Mouse (Mus musculus): ENCODE results near the gene Sdf2l1. TPM values are rescaled to one million over a fixed set of nuclear protein-coding genes. Genes with fewer than 3 reads are reported as not detected.
A peak's percentile ranks its signal among the peaks of the same experiment; 100 is the strongest.

The Sdf2l1 gene
- total RNA-seq (2012; rRNA removed), result 246 and 263 TPM in 2 replicates
- polyA plus RNA-seq (2012; ENCODE audit: insufficient read depth in 1 of 2, insufficient read length in 2 of 2, low read depth in 1 of 2, low replicate concordance in 2 of 2, missing spikeins in 1 of 2), result 100 to 1,000 TPM in 1 of 2 experiments, not detected in 1; 249 TPM

- DNase-seq (ENCODE audit: low read depth, low spot score), result peak; percentile 99
- peaks cover 0 to 15% of the 10 kb centered on the region in 2 experiments; a peak in 2 of 4 replicates for H3K4me1 ChIP-seq (ENCODE audit: control insufficient read depth in 1 of 2, insufficient read depth in 2 of 2, low read length in 2 of 2)
- peak within 1 kb of the TSS; percentile 84 for H3K9ac ChIP-seq (ENCODE audit: control insufficient read depth, low read depth, low read length, poor library complexity, severe bottlenecking)
- H3K36me3 ChIP-seq (ENCODE audit: control insufficient read depth in 1 of 2, insufficient read depth in 2 of 2, low read length in 2 of 2), result peaks cover 0 to 2% of the 10 kb centered on the region in 2 experiments; a peak in 2 of 4 replicates
- H3K27me3 ChIP-seq (ENCODE audit: control insufficient read depth in 1 of 2, insufficient read depth in 2 of 2, low read length in 2 of 2), result no peaks in the 10 kb centered on the region
- H3K79me2 ChIP-seq (ENCODE audit: control insufficient read depth, insufficient read depth, low read length, poor library complexity), result peaks cover 16% of the 10 kb centered on the region
- H3K9me3 ChIP-seq (replicated peaks; ENCODE audit: insufficient read depth, low read length), result no peaks in the 10 kb centered on the region
- H3K4me3 ChIP-seq (ENCODE audit: control insufficient read depth in 1 of 2, insufficient read depth in 1 of 2, low read depth in 2 of 2, low read length in 2 of 2), result peak within 1 kb of the TSS; percentile 84 to 85
- peak within 1 kb of the TSS; percentile 75 for H3K27ac ChIP-seq (ENCODE audit: control insufficient read depth, low read depth, low read length)
- TF ChIP-seq ETS1 (IDR thresholded peaks at IDR 0.05; ENCODE audit: low read depth, low read length) (0 out of 2 replicates have a peak, but pooled peaks have one; percentile 43), GABPA (IDR thresholded peaks at IDR 0.05; ENCODE audit: low read depth, low read length) (no peak), EP300 (IDR thresholded peaks at IDR 0.05; ENCODE audit: low read depth in 1 of 2, low read length in 2 of 2) (peak in 1 of 2 experiments; percentile 35; a peak in 1 of 4 replicates), MAZ (IDR thresholded peaks at IDR 0.05; ENCODE audit: low read depth, low read length) (0 out of 2 replicates have a peak, but pooled peaks have one; percentile 53), KAT2A (conservative IDR thresholded peaks at IDR 0.05; ENCODE audit: low read depth, low read length) (no peak), POLR2AphosphoS2 (IDR thresholded peaks at IDR 0.05; ENCODE audit: low read length) (peak; percentile 89), JUND (IDR thresholded peaks at IDR 0.05; ENCODE audit: low read depth, low read length) (no peak), MYC (IDR thresholded peaks at IDR 0.05; ENCODE audit: low read depth, low read length) (peak; percentile 58), ZNF384 (IDR thresholded peaks at IDR 0.05; ENCODE audit: low read depth, low read length) (no peak), SMC3 (IDR thresholded peaks at IDR 0.05; ENCODE audit: low read depth, low read length) (peak; percentile 8; the same call in 1 of the 2 replicates), BHLHE40 (IDR thresholded peaks at IDR 0.05; ENCODE audit: borderline replicate concordance, low read depth, low read length) (peak; percentile 18; the same call in 1 of the 2 replicates), TCF12 (IDR thresholded peaks at IDR 0.05; ENCODE audit: low read depth, low read length) (peak; percentile 46), NELFE (IDR thresholded peaks at IDR 0.05; ENCODE audit: low read depth, low read length) (peak; percentile 92), ZMIZ1 (IDR thresholded peaks at IDR 0.05; ENCODE audit: low read depth, low read length) (peak; percentile 92), USF2 (IDR thresholded peaks at IDR 0.05; ENCODE audit: borderline replicate concordance in 1 of 2, insufficient read depth in 1 of 2, low read depth in 1 of 2, low read length in 2 of 2) (no peak), ELF1 (IDR thresholded peaks at IDR 0.05; ENCODE audit: low read depth, low read length) (peak; percentile 72; the same call in 1 of the 2 replicates), RCOR1 (IDR thresholded peaks at IDR 0.05; ENCODE audit: low read depth, low read length) (peak; percentile 73; the same call in 1 of the 2 replicates), TAL1 (IDR thresholded peaks at IDR 0.05; ENCODE audit: low read length) (no peak), UBTF (IDR thresholded peaks at IDR 0.05; ENCODE audit: borderline replicate concordance, insufficient read depth, low read depth, low read length) (no peak), ZKSCAN1 (IDR thresholded peaks at IDR 0.05; ENCODE audit: low read depth, low read length) (no peak), MXI1 (IDR thresholded peaks at IDR 0.05; ENCODE audit: low read depth, low read length) (peak; percentile 73; the same call in 1 of the 2 replicates), CTCF (IDR thresholded peaks at IDR 0.05 in 2 of 3, conservative IDR thresholded peaks at IDR 0.05 in 1 of 3; ENCODE audit: control insufficient read depth in 1 of 3, insufficient read depth in 1 of 3, low read depth in 2 of 3, low read length in 3 of 3, poor library complexity in 1 of 3, severe bottlenecking in 1 of 3) (peak in 2 of 3 experiments; percentile 40 to 41; a peak in 3 of 6 replicates), E2F4 (IDR thresholded peaks at IDR 0.05; ENCODE audit: borderline replicate concordance, low read depth, low read length) (peak; percentile 82; the same call in 1 of the 2 replicates), CHD1 (IDR thresholded peaks at IDR 0.05; ENCODE audit: low read depth, low read length) (no peak), MYB (IDR thresholded peaks at IDR 0.05; ENCODE audit: low read depth, low read length) (no peak), POLR2AphosphoS5 (IDR thresholded peaks at IDR 0.05; ENCODE audit: borderline replicate concordance, low read depth, low read length) (no peak), HCFC1 (IDR thresholded peaks at IDR 0.05; ENCODE audit: low read depth, low read length) (peak; percentile 73), MAX (IDR thresholded peaks at IDR 0.05; ENCODE audit: low read length) (peak; percentile 57), POLR2A (IDR thresholded peaks at IDR 0.05; ENCODE audit: control insufficient read depth in 1 of 2, insufficient read depth in 1 of 2, low read depth in 1 of 2, low read length in 2 of 2, poor library complexity in 1 of 2) (peak; percentile 58 to 93; a peak in 2 of 4 replicates), SIN3A (IDR thresholded peaks at IDR 0.05; ENCODE audit: low read length) (peak; percentile 83), MEF2A (IDR thresholded peaks at IDR 0.05; ENCODE audit: extremely low read depth, insufficient replicate concordance, low read depth, low read length, poor library complexity, severe bottlenecking) (no peak), CHD2 (IDR thresholded peaks at IDR 0.05; ENCODE audit: low read length) (peak; percentile 53; the same call in 1 of the 2 replicates), TBP (IDR thresholded peaks at IDR 0.05; ENCODE audit: low read depth, low read length) (peak; percentile 91), NRF1 (IDR thresholded peaks at IDR 0.05; ENCODE audit: insufficient read depth, low read depth, low read length, poor library complexity, severe bottlenecking) (peak; percentile 47)
These were observed at the start of gene Sdf2l1 for GRCm38 (mm10) chr16:17132089-17132905. TSS of gene Sdf2l1 (minus strand) at chr16:17132383.
